Mouse (Mus musculus) spleen, adult 18-20 months (tissue): ENCODE results near the gene Dbndd2.

Experiments
- DNase-seq, 2 experiments: peaks; one replicate each; pipeline ENCODE4 v3.0.0; 2022; ENCODE audit warnings: mixed read lengths in 2 of 2

Dbndd2 gene

DNA sequence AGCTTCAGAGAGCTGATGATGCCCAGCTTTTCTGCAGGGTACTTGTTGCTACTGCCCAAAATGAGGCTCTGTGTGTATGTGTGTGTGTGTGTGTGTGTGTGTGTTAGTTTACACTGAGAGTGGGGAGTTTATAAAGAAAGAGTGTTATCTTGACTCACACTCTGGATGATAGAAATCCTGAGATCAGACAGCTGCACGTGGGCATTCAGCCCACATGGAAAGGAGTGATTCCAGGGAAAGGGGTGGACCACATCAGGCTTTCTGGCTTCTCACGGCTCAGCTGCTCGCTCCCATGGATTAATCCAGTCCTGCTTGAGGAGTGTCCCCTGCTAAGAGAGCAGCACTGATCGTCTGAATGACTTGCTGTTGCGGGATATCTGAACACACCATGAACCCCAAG is 56.2 kb downstream of the Dbndd2 start:
- DNase-seq, result no peak

DNA sequence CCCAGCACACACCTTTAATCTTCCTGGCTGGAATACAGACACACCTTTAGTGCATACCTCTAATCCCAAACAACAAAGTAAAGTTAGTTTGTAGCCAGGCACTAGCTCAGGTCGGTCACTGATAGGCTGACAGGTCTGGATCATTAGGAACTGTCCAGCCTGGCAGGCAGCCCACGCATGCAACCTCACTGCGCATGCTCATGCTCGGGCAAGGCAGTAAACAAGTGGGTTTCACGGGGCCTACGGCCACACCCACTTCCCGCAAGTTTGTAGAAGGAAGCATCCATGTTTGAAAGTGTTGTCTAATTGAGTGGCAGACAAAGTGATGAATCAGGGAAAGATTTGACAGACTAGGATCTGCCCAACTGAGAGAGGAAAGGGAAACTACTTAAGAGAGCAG is 56.7 kb downstream of the Dbndd2 start:
- no peak for DNase-seq
